Mouse (Mus musculus) neural tube, embryonic 10.5 days (tissue): ENCODE measurements around the gene Malrd1.
"Not testable (repeated sequence)": the region's sequence is repeated elsewhere in the genome, so short reads cannot be mapped to it uniquely, and the experiment has no call there.

Source experiments
- DNase-seq: peaks from one replicate; pipeline ENCODE4 v3.0.0-alpha.2; 2017; ENCODE audit warnings: low spot score; ENCODE audit errors: extremely low spot score

The Malrd1 gene

DNA sequence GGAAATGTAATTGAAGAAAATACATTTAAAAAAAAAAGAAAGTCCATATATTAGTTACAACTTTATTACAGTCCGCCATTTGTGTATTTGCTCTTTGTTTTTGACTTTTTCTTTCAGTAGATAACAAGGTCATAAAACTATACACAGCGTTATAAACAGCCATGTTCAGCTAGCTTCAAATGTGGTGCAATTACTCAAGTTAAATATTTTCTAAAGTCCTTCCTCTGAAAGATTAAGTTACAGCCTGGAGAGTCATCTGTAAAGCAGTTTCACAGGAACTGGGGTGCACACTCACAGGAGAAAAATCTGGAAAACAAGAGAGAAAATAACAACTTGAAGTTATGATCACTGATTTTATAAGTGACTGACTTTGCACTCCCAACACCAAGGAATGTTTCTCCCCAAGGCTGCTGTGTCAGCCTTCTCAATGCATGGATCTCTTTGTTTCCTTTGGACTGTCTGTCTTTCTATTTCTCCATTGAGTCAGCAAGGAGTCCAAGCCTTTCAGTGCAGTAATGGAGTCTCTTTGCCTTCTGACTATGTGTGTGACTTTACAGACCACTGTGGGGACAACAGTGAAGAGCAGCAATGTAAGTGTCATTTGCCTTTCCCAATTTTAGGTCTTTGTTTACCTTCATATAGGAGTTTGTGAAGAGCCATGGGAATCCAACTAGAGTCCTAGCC lies at the start of gene Malrd1:
Gene Malrd1 (plus strand): TSS at position 239 of the 684 bp plus-strand sequence.
- DNase-seq, result no peak

DNA sequence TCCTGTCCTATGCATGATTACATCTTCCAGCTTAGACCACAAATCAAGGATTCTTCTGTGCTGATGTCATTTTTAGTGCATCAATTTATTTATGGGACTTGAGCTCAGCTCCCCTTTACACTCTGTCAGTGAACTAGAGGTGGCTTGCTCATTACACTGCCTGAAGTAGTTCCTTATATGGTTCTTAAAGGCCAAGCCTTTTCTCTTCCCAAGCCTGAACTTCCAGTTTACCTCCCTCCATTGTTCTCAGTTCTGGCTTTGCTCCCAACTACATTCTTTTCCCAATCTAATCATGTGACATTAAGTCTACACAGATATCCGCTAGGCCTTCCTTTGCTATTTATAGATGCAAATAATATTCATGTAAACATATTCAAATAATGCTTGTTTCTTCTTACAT lies 12.4 kb downstream of the Malrd1 start:
- no peak for DNase-seq

GRCm38 (mm10) chr2:15613327-15613948 lies 87.2 kb downstream of the Malrd1 start:
- DNase-seq, result no peak

GRCm38 (mm10) chr2:15614026-15614425 lies 87.7 kb downstream of the Malrd1 start:
- DNase-seq, result no peak

DNA sequence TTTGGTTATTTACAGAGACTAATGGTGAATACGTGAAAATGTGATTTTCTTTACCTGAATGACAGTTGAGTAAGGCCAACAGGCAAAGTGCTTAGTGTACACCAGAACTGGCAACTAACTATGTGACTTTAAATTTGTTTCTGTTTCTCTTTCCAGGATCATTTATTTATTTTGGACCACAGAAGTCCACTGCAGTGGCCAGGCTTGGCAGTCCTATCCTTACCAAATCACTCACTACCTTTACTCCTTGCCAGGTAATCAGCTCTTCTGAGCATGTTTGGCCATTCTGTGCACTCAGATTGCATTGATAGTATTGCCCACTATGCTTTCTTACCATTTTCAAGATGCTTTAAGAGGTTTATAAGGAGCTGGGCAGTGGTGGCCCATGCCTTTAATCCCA lies 109.5 kb downstream of the Malrd1 start:
- no peak for DNase-seq

DNA sequence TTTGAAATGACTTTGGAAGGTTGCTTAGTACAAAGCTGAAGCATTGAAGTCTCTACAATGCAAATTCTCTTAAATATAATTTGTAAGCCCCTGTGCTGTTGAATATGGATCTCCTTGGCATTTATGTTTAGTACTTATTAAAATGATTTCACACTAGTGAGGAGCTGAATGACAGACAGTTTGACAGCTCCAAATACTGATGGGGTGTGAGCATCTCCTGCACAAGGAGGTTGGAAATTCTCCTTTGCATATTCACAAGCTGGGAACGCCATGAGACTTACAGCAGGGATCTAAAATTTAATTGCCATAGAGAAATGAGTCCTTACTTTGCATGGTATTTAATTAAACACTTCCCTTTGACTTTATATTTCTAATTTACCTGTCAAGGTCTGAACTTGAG lies 117.6 kb downstream of the Malrd1 start:
- no peak for DNase-seq

GRCm38 (mm10) chr2:15656388-15656787 lies 130.1 kb downstream of the Malrd1 start:
- no peak for DNase-seq

DNA sequence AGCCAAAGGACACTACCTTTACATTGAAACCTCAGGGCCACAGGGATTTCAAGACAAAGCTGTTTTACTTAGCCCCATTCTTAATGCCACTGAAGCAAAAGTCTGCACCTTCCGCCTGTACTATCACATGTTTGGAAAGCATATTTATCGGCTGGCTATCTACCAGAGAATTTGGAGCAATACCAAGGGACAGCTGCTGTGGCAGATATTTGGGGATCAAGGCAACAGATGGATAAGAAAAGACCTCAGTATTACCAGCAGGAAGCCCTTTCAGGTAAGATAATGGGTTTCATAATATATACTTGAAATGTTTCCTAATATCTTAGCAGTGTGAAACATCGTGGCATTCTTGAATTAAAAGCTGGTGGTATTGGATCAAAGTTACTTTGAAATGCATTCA lies 176.7 kb downstream of the Malrd1 start:
- DNase-seq, result no peak

DNA sequence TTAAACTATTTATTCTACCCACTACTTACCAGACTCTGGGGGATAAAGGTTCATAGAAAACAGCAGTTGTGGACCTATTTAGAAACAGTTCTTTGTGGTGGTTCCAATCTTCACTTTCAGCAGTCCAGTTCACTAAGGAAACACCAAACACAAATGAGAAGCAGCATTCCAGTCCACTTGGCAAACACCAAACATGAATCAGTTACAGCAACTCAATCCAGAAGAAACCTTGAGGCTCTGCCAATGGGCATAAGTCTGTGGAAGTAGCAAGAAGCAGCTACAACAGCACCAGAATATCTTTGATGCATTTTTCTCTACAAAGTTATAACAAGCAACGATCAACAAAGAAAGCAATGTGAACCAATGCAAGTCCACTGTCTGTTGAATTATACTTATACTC lies 214.7 kb downstream of the Malrd1 start:
- DNase-seq, result no peak

DNA sequence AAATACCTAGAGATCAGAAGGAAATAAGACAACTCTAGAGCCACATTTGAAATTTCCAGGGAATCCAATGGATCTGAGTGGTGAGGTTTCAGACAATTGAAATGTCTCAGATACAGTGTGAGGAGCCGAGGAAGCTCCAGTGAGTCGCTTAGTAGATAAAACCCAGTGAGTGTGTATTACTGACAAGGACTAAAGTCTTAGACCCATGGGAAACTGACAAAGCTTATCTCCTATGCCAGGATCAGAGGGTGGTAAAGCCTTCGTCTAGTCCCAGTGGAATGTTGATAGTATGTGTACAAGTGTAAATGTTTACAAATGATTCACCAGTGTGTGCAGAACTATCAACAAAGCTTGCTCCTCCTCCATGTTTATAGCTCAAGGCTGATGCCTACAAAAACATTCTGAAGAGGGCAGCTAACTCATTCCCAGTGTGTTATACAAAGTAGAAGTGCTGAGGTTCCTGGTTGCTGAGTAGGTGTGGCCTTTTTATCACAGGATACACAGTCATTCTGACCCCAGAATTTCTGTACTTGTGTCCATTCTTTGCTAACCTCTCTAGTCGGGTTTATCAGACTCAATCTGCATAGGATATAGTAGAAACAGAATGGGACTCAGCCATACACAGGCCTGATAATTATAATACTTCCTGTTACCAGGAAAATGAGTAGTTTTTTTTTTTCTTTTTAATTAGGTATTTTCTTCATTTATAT lies 218.9 kb downstream of the Malrd1 start:
- no peak for DNase-seq

GRCm38 (mm10) chr2:15784818-15785217 lies 258.5 kb downstream of the Malrd1 start:
- no peak for DNase-seq

DNA sequence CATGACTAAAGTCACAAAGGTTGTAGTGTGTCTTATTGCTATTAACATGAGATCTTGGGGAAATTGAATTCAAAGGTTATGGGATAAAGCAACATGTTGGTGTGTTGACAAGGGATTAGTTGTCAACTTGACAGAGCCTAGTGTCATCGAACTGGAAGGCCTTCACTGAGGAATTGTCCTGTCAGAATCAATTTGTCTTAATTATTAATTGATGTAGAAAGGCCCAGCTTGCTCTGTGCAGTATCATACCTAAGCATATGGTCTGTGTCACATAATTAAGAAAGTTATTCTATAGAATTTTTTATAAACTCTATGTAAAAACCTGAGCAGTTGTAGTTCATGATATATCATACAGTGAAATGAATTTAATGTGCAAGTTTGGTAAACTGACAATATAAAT lies 289.4 kb downstream of the Malrd1 start:
- DNase-seq, result no peak

GRCm38 (mm10) chr2:15869380-15869779 lies 343.1 kb downstream of the Malrd1 start:
- no peak for DNase-seq

DNA sequence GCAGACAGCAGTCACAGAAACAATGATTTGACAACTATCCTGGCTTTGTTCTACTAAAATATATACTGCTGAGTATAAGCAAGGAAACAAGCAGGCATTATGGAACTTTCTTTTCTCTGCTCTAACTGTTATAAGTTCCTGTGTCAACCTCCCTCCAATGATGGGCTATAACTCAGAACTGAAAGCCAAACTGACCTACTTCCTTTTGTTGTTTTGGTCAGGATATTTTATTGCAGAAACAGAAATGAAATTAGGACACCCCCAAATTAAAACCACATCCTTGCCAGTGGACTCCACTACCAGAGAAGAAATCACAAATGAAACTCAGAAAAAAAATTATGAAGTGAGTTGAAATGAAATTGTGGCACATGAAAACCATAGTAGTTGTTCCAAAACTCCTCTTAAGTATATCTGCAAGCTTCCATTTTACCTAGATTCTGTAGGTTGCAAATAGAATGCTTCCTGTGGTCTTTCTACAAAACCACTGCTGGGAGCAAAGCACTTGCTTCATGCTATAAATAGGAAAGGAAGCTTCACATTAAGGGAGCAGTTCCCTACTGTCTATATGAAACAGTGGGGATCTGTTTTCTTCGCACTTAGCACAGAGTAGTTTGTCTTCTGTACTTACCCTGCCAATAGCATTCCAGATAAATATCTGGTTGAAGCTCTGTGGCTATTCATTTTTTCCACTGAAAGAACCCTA lies 367.3 kb downstream of the Malrd1 start:
- no peak for DNase-seq

DNA sequence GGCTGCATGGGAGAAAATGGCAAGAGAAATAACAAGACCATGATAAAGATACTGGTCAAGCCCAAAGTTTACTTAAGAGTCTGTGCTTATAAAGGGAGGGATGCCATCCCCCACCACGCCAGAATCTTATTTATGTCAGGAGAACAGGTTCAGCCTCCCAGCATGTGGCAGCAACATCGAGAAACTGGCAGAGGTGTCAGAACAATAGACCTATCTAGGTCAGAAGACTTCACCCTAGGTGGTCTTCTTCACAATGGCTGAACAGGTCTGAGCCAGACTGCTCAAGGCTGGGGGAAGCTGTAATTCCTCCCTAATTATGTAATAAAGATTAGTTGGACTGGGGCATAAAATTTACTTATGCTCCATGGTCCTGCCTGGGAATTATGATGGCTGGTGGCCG lies 399.2 kb downstream of the Malrd1 start:
- DNase-seq, result no peak

DNA sequence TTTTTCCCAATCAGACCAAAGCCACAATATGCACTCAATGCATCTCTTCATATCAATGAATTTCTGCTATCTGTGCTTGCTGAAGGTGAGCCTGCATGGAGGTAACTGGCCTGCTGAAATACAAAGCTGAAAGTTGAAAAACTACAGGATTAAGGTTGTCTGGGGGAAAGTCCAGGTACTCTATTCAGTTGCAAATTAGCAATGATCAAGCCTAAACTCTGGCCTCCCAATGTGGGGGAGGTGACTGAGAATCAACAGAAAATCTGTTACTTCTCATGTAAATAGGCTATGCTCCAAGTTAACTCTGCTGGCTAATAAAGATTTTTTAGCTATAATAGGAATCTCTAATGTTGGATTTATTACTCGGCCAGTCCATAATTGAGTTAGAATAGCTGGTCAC lies 399.8 kb downstream of the Malrd1 start:
- DNase-seq, result no peak

GRCm38 (mm10) chr2:15931479-15931878 lies 405.2 kb downstream of the Malrd1 start:
- DNase-seq, result no peak

GRCm38 (mm10) chr2:15931924-15932323 lies 405.6 kb downstream of the Malrd1 start:
- DNase-seq, result no peak

DNA sequence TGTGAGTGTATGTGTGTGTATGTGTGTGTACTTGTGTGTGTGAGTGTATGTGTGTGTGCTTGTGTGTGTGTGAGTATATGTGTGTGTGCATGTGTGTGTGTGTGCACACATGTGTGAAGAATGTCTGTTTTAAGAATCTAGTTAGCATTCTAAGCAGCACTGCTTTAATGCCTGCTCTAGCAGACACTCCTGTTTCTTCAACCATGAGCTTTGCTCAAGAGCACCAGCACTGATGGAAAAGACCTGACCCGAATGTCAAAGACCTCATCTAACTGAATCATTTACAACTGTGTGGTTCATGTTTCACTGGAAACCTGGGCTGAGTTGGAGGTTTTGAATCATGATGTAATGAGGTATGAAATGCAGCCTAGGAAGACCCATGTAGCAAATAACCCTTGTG lies 406.1 kb downstream of the Malrd1 start:
- DNase-seq, result no peak

DNA sequence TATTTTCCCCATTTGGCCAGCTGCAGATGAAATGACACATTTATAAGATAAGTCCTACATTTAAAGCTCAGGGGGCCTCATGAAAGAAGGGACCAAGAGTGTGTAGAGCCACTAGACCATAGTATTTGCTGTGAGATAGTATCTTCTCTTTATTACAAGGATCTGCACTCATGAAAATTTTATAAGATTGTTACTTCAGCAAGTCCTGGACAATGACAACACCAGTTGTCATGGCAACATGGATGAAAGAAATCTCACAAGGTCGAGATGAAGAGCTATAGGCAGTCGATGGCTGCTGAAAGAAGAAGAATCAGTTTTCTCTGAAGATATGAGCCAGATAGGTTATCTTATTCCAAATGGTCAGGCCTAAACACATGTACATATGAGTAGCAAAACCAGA lies 476.6 kb downstream of the Malrd1 start:
- DNase-seq, result no peak

GRCm38 (mm10) chr2:16017046-16017445 lies 490.8 kb downstream of the Malrd1 start:
- DNase-seq, result not testable (repeated sequence)

DNA sequence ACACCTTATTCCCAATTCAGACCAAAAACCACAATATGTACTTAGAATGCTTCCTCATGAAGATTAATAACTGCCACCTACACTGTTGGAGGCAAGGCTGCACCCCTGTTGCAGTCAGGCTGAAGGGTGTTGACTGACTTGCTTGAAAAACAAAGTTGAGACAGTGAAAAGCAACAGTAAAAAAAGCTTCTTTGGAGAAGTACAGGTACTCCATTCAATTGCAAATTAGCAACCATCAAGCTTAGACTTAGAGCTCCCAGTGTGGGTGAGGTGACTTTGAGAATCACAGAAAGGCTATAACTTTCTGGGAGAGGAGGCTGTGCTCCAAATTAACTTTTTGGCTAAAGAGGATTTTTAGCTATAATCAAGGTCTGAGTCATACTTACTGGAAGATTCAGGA lies 491.4 kb downstream of the Malrd1 start:
- DNase-seq, result not testable (repeated sequence)
